Mouse (Mus musculus): ENCODE results near the gene Arl9.
"Not testable (repeated sequence)": the region's sequence is repeated elsewhere in the genome, so short reads cannot be mapped to it uniquely, and the experiment has no call there.

Arl9 gene

GRCm38 (mm10) chr5:77028034-77028433 lies 24.2 kb downstream of the Arl9 start:
- DNase-seq (ENCODE audit: low spot score) = no peak

GRCm38 (mm10) chr5:77029735-77030134 lies 25.9 kb downstream of the Arl9 start:
- DNase-seq (ENCODE audit: low spot score) = peak; percentile 84

- not testable (repeated sequence) for DNase-seq (ENCODE audit: low spot score)
Measured at GRCm38 (mm10) chr5:77035101-77035500, 31.2 kb downstream of the Arl9 start.

GRCm38 (mm10) chr5:77038451-77038850 lies 34.6 kb downstream of the Arl9 start:
- DNase-seq (ENCODE audit: low spot score) = no peak

- DNase-seq (ENCODE audit: low spot score) = no peak
Measured at GRCm38 (mm10) chr5:77039391-77039790, 35.5 kb downstream of the Arl9 start.

- DNase-seq (ENCODE audit: low spot score) = no peak
Measured at GRCm38 (mm10) chr5:77044362-77044761, 40.5 kb downstream of the Arl9 start.

- no peak for DNase-seq (ENCODE audit: low spot score)
Measured at GRCm38 (mm10) chr5:77052616-77053015, 48.8 kb downstream of the Arl9 start.

- DNase-seq (ENCODE audit: low spot score) = no peak
Measured at GRCm38 (mm10) chr5:77056881-77057440, 53.1 kb downstream of the Arl9 start.
